Mouse (Mus musculus) duodenum, adult 2 months (tissue): ENCODE results near the gene Slc6a19. TPM values are rescaled to one million over a fixed set of nuclear protein-coding genes. Genes with fewer than 3 reads are reported as not detected.

Source experiments
- polyA plus RNA-seq: library from polyadenylated mRNA; depleted of rRNA; stranded (reverse); fragments of >200 nt; gene quantifications from 2 replicates; pipeline ENCODE4 v1.2.3, GENCODE M21; 2012; ENCODE audit warnings: low replicate concordance; rRNA removed

The Slc6a19 gene
- polyA plus RNA-seq, result 177 and 493 TPM in 2 replicates

GRCm38 (mm10) chr13:73704694-73705325 is at the start of gene Slc6a19:
Gene Slc6a19, minus strand, starts transcription at chr13:73704865.

GRCm38 (mm10) chr13:73732742-73733700 is 28.4 kb upstream of the Slc6a19 start, which contains the start of gene Slc12a7:
Gene Slc12a7, plus strand, starts transcription at chr13:73733094.

GRCm38 (mm10) chr13:73677853-73678252 is 26.8 kb downstream of the Slc6a19 start, which contains the start of gene Slc6a18:
Gene Slc6a18, minus strand, starts transcription at chr13:73678023.

Other genes with a start within 250 kb of the Slc6a19 start
- 6.4 and 10.4 TPM in 2 replicates for gene Lpcat1, start 237.7 kb downstream of the Slc6a19 start, polyA plus RNA-seq
- gene Slc6a3, start 168.1 kb downstream of the Slc6a19 start, polyA plus RNA-seq, result 0.21 and 0.71 TPM in 2 replicates
- gene Clptm1l, start 100.9 kb downstream of the Slc6a19 start, polyA plus RNA-seq, result 110 and 123 TPM in 2 replicates
- 3.7 and 4.6 TPM in 2 replicates for gene Tert, start 78.0 kb downstream of the Slc6a19 start, polyA plus RNA-seq
- gene Slc6a18, start 26.8 kb downstream of the Slc6a19 start, polyA plus RNA-seq, result 0.05 and 0.09 TPM in 2 replicates
- 93.0 and 114 TPM in 2 replicates for gene Slc12a7, start 28.2 kb upstream of the Slc6a19 start, polyA plus RNA-seq
- 8.1 and 14.9 TPM in 2 replicates for gene Nkd2, start 142.8 kb upstream of the Slc6a19 start, polyA plus RNA-seq
- gene Trip13, start 232.9 kb upstream of the Slc6a19 start, polyA plus RNA-seq, result 0.37 and 0.46 TPM in 2 replicates
- gene Brd9, start 232.9 kb upstream of the Slc6a19 start, polyA plus RNA-seq, result 13.7 and 14.9 TPM in 2 replicates